Mouse (Mus musculus): ENCODE measurements at regions not wholly inside any gene's neighbourhood (a gene's known extent, or its start where the extent isn't known, plus 50 kb on each side); places are given as distances from the start of the nearest gene placed in this dataset.

DNA sequence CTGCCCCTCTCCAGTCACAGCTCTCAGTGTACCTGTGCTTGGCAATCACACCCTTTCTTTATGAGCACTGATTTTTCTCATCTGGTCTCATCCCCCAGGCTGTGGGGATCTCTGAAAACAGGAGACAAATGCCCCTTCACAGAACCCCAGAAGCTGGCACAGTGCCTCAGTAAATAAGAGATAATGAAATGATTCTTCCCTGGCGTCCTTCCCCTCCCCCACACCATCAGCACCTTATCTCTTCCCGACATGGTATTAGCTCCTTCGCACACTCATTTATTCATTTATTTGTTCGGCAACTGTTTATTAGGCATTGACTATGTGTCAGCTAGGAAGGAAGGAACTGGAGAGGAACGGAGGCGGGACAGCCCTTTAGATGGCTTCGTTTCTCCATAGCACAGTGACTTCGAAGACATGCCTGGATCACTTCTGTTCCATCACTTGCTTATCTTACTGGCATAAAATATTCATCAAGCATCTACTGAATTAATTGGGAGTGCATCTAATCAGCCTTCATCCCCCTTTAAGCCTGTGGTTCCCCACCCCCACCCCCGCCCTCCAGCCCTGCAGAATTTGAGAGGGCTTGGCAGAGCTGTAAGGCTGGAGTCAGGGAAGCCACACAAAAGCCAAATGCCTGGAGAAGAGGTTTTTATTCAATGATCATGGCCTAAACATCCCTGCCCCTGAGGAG is 51.6 kb upstream of the Tbc1d21 start:
- no peak for DNase-seq (ENCODE audit: low read depth, low spot score)

DNA sequence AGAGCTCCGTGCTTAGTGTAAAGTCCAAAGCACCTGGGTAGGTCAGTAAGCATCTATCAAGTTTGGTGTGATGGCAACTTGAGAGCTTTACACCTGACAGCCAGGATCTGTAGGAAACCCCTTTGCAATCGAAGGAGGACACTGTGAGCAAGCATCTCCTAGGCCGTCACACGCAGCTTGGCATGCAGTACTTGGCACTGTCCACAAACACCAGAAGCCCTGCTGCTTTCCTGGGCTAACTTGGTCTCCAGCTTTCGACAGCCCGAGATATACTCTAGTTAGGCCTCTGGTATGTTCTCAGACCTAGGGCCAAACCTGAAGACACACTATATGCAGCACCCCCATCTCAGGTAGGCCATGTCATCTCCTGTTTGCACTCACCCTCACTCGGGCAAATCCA is 58.5 kb upstream of the Tbc1d21 start:
- DNase-seq (ENCODE audit: low read depth, low spot score): peak; percentile 53

DNA sequence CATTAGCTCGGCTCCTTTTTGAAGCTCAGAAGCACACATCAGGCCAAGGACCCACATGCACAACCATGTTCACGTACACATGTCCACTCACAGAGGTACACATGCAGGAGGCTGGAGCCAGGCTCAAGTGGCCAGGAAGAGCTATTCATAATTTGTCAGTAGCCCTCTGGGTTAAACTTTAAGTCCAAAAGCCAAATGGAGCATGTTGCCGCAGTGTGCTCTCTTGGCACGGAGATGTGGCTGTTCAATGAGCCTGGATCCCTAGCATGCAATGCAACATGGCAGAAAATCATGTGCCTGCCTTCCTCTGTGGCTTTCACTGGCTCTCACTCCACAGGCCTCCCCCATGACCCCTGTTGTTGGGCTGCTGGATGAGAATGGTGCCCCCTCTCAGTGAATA is 57.6 kb upstream of the Insyn1 start:
- DNase-seq (ENCODE audit: low read depth, low spot score): no peak

DNA sequence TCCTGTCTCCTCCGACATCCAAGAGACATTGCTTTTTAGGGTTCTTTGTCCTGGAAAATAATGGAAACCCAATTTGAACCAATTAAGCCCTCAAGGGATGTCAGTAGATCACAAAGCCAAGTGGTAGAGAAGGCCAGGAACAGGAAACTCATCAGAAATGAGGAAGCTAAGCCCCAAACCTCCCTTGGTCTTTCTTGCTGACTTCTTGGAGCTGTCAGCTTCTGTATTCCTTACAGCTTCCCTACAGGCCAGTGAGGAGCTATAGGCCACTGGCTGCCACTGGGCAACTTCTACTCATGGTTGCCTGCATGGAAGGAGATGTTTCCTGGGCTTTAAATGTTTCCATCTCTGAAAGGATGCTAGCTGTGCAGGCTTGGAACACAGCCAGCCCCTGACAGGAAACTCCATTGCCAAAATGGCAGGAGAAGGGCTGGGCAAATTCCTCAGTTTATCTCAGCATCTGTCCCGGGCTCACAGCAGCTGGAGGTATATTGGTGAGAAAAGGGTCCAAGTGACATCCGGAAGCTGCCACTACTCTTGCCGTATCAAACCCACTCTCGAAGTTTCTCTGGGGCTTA is 55.5 kb upstream of the Insyn1 start:
- DNase-seq (ENCODE audit: low read depth, low spot score): no peak

DNA sequence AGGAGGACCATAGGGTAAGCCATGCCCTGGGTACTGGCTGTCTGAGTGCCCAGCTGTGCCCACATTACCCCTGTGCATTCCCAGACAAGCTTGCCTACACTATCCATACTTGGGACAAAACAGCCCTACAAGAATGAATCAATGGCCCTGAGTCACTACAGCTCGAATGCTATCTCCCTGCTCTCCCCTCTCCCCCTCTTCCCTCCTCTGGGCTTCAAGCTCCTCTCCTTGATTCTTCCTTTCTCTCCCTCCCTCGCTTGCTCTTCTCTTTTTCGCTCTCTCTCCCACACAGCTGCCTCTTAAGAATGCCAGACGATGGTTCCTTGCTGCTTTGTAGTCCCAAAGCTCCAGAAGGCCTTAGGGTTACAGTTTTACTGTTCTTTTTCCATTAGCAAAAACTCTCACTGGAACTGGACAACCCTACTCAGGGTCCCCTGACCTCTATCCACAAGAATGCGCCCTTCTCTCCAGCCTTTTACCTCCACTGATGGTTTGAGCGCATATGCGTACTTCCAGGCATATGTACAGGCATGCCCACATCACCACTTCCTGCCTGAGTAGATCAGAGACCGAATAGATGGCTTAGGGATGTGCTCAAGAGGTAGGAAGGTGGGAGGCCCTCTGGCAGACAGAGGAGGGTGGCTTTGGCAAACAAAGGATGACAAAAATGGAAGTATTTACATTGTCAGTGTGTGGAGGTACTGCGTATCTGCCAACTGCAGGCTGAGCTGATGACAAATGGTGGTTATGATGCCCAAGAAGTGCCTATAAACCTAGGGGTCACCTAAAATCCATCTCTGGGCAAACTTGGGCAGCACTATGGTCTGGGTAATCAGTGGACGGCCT is 51.9 kb upstream of the Insyn1 start:
- DNase-seq (ENCODE audit: low read depth, low spot score): peak; percentile 81

DNA sequence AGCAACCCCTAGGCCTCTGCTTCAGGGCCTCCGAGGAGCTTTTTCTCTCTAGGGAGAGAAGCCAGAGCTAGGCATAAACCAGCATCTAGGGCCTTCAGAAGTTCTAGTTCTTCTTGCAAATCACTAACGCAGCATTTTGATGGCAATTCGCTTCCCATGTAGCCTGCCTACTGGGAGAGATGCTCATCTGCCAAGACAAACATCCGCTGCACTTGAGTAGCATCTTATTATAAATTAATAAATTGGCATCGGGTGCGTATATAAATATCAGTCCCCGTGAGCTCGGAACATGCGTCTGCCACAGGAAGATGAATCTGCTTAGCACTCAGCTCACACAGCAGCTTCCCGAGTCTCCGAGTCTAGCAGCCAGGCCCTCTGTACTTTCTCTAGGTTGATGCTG is 50.9 kb upstream of the Insyn1 start:
- DNase-seq (ENCODE audit: low read depth, low spot score): peak; percentile 51

DNA sequence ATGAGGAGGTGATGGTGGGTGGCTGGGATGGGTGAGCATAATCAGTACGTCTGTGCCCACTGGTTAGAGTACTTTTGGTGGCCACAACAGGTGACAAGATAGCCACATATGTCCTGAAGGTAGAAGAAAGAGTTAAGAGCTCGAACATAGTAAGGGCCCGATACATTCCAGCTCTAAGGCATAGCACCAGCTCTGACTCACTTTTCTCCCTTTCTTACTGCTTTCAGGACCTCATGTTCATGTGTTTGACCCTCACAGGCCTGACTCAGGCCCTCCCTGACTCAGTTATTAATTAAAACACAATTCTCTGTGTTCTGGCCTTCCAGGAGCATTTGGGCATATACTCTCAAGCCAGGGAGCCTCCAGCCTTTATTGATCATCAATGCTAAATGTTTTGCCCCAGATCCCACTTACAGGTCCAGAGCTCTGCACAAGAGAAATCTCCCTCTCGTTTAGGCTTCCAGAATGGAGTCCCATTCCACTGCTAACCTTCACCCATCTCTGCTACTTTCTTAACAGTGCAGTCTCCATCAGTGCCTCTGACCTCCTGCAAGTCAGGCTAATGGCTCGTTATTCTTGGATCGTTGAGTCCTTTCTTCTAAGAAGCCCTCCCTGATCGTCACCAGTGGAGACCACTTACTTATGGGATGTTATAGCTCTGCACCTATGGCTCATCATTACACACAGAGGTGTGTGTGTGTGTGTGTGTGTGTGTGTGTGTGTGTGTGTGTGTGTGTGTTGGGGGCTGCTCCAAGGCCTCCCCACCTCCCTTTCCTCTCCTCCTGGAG is 50.1 kb upstream of the Insyn1 start:
- no peak for DNase-seq (ENCODE audit: low read depth, low spot score)

Data from brain, adult 2 months (tissue).